In genomic region chr4:88302291-88302690, GRCm38 (mm10) we compare ENCODE assay signal across 8 mouse cellular contexts.
DNase-seq lines count a peak whose midpoint lies in the region; ATAC-seq and TF ChIP-seq lines count a peak whose summit lies in the region.

No protein-coding gene starts in this region.

- no peak for TF ChIP-seq POLR2A in MEL (IDR thresholded peaks at IDR 0.05; ENCODE audit: control insufficient read depth in 1 of 2, insufficient read depth in 1 of 2, low read depth in 1 of 2, low read length in 2 of 2, poor library complexity in 1 of 2)

- H3K27me3 ChIP-seq in intestine, postnatal 0 days (replicated peaks; ENCODE audit: control insufficient read depth, insufficient read depth, low read length) = no peaks in the 10 kb centered on the region
- H3K27me3 ChIP-seq in intestine, embryonic 15.5 days (replicated peaks) = no peaks in the 10 kb centered on the region
- H3K27me3 ChIP-seq in MEL (ENCODE audit: control insufficient read depth in 1 of 2, insufficient read depth in 2 of 2, low read length in 2 of 2) = no peaks in the 10 kb centered on the region

- no peaks in the 10 kb centered on the region for H3K9me3 ChIP-seq in intestine, postnatal 0 days (ENCODE audit: control insufficient read depth)
- H3K9me3 ChIP-seq in intestine, embryonic 15.5 days = no peaks in the 10 kb centered on the region
- H3K9me3 ChIP-seq in MEL (replicated peaks; ENCODE audit: insufficient read depth, low read length) = no peaks in the 10 kb centered on the region

- H3K4me1 ChIP-seq in intestine, postnatal 0 days (replicated peaks; ENCODE audit: control insufficient read depth, insufficient read depth, low read length) = no peaks in the 10 kb centered on the region
- no peaks in the 10 kb centered on the region for H3K4me1 ChIP-seq in intestine, embryonic 15.5 days (replicated peaks)
- H3K4me1 ChIP-seq in MEL (ENCODE audit: control insufficient read depth in 1 of 2, insufficient read depth in 2 of 2, low read length in 2 of 2) = peaks cover 3 to 4% of the 10 kb centered on the region in 2 experiments

- no peak overlapping the region for H3K9ac ChIP-seq in intestine, postnatal 0 days (ENCODE audit: low read depth, low read length)
- H3K9ac ChIP-seq in intestine, embryonic 15.5 days = no peak overlapping the region
- H3K9ac ChIP-seq in MEL (ENCODE audit: control insufficient read depth, low read depth, low read length, poor library complexity, severe bottlenecking) = no peak overlapping the region

- H3K79me2 ChIP-seq in MEL (ENCODE audit: control insufficient read depth, insufficient read depth, low read length, poor library complexity) = no peaks in the 10 kb centered on the region

- TF ChIP-seq EP300 in MEL (IDR thresholded peaks at IDR 0.05; ENCODE audit: low read depth in 1 of 2, low read length in 2 of 2) = no peak

- peak; percentile 29 for DNase-seq in A20 (ENCODE audit: low read depth, low spot score)
- peak; percentile 37 for DNase-seq in MEL (ENCODE audit: low read depth, low spot score)
- DNase-seq in heart, postnatal 4 days = peak; percentile 17
- DNase-seq in thymus, postnatal 4 days = peak; percentile 18
- DNase-seq in right cerebral cortex, postnatal 14 days = no peak
- no peak for DNase-seq in yolk sac, embryonic 10.5 days (ENCODE audit: low spot score)

- H3K36me3 ChIP-seq in intestine, postnatal 0 days (ENCODE audit: control insufficient read depth, insufficient read depth) = no peaks in the 10 kb centered on the region
- no peaks in the 10 kb centered on the region for H3K36me3 ChIP-seq in intestine, embryonic 15.5 days
- peaks cover 3 to 7% of the 10 kb centered on the region in 2 experiments for H3K36me3 ChIP-seq in MEL (ENCODE audit: control insufficient read depth in 1 of 2, insufficient read depth in 2 of 2, low read length in 2 of 2)

- peak; percentile 79 for TF ChIP-seq CTCF in intestine, postnatal 0 days (IDR thresholded peaks at IDR 0.05; ENCODE audit: low read depth)
- TF ChIP-seq CTCF in MEL (IDR thresholded peaks at IDR 0.05 in 2 of 3, conservative IDR thresholded peaks at IDR 0.05 in 1 of 3; ENCODE audit: control insufficient read depth in 1 of 3, insufficient read depth in 1 of 3, low read depth in 2 of 3, low read length in 3 of 3, poor library complexity in 1 of 3, severe bottlenecking in 1 of 3) = peak in 2 of 3 experiments; percentile 52 to 64; a peak in 4 of 6 replicates

- no peak overlapping the region for H3K4me3 ChIP-seq in intestine, postnatal 0 days (ENCODE audit: low read depth, low read length)
- no peak overlapping the region for H3K4me3 ChIP-seq in intestine, embryonic 15.5 days (replicated peaks)
- no peak overlapping the region for H3K4me3 ChIP-seq in MEL (ENCODE audit: control insufficient read depth in 1 of 2, insufficient read depth in 1 of 2, low read depth in 2 of 2, low read length in 2 of 2)

- TF ChIP-seq RAD21 in MEL (IDR thresholded peaks at IDR 0.05; ENCODE audit: low read depth, low read length) = peak; percentile 73

- H3K27ac ChIP-seq in intestine, postnatal 0 days (ENCODE audit: low read depth, low read length) = no peak overlapping the region
- no peak overlapping the region for H3K27ac ChIP-seq in intestine, embryonic 15.5 days
- H3K27ac ChIP-seq in MEL (ENCODE audit: control insufficient read depth, low read depth, low read length) = no peak overlapping the region

- no peak overlapping the region for H3K4me2 ChIP-seq in intestine, postnatal 0 days (replicated peaks; ENCODE audit: low read depth)
- no peak overlapping the region for H3K4me2 ChIP-seq in intestine, embryonic 15.5 days (replicated peaks)

- no peak for ATAC-seq in intestine, postnatal 0 days
- no peak for ATAC-seq in intestine, embryonic 15.5 days

TF ChIP-seq in MEL, 35 proteins besides CTCF, POLR2A, EP300 and RAD21:
- TF ChIP-seq SMC3 (IDR thresholded peaks at IDR 0.05; ENCODE audit: low read depth, low read length) = peak; percentile 69
- TF ChIP-seq POLR2AphosphoS2 (IDR thresholded peaks at IDR 0.05; ENCODE audit: low read length) = no peak
- TF ChIP-seq MAFK (IDR thresholded peaks at IDR 0.05; ENCODE audit: borderline replicate concordance, low read depth, low read length) = no peak
- TF ChIP-seq HCFC1 (IDR thresholded peaks at IDR 0.05; ENCODE audit: low read depth, low read length) = no peak
- no peak for TF ChIP-seq GATA1 (IDR thresholded peaks at IDR 0.05; ENCODE audit: low read depth, low read length)
- TF ChIP-seq BHLHE40 (IDR thresholded peaks at IDR 0.05; ENCODE audit: borderline replicate concordance, low read depth, low read length) = no peak
- TF ChIP-seq MYB (IDR thresholded peaks at IDR 0.05; ENCODE audit: low read depth, low read length) = no peak
- peak; percentile 44; the same call in 1 of the 2 replicates for TF ChIP-seq ZC3H11A (IDR thresholded peaks at IDR 0.05; ENCODE audit: low read depth, low read length)

Comparison
In these comparisons a context has a peak if more than half of its experiments do, and no peak if none do; other contexts are left out.
1. DNase-seq: peak in A20 (single experiment), MEL (single experiment), heart, postnatal 4 days (single experiment) and thymus, postnatal 4 days (single experiment); none in right cerebral cortex, postnatal 14 days (single experiment) and yolk sac, embryonic 10.5 days (single experiment).